Mouse (Mus musculus): Measurements from ENCODE around the gene Trim40.

GRCm38 (mm10) chr17:36844286-36844719 is 45.6 kb downstream of the Trim40 start:
- TF ChIP-seq POLR2A (IDR thresholded peaks at IDR 0.05; ENCODE audit: borderline replicate concordance, extremely low read depth, insufficient read depth, insufficient read length, poor library complexity, severe bottlenecking): no peak
- no peak for TF ChIP-seq CTCF (IDR thresholded peaks at IDR 0.05; ENCODE audit: borderline replicate concordance, extremely low read depth, insufficient read depth, insufficient read length)
